Mouse (Mus musculus) megakaryocyte, embryonic 14.5 days (primary cell): ENCODE measurements around the gene Fgd5.

Experiments used
- FLI1 ChIP-seq: IDR thresholded peaks from 2 replicates; pipeline ENCODE4 v1.6.1; 2012; ENCODE audit warnings: low read length, inconsistent platforms, mixed read lengths
- GATA1 ChIP-seq: IDR thresholded peaks from 3 replicates; pipeline ENCODE4 v1.6.1; 2012; ENCODE audit warnings: mixed read lengths, low read length, inconsistent platforms, borderline replicate concordance

DNA sequence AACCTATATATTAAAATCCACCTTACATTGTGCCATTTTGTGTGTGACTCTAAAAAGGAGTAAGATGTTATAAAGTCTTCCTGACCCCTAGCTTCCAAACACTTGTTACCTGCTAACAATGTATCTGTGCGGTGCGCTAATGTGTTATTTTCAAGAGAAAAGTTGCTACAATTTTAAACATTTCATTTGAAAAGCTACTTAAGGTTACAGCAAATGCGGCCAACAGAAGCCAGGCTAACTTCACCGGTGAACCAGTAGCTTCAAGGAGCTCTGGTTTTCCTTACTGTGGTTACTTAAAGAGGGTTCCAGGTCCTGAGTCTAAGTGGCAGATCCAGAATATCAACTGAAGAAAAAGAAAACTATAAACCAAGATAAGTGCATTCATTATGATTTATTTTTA is 111.3 kb downstream of the Fgd5 start:
- TF ChIP-seq GATA1 (no peak), FLI1 (no peak)
